Mouse (Mus musculus): Measurements from ENCODE around the gene Gm10720.
"Not testable (repeated sequence)": the region's sequence is repeated elsewhere in the genome, so short reads cannot be mapped to it uniquely, and the experiment has no call there.

Gene Gm10720

DNA sequence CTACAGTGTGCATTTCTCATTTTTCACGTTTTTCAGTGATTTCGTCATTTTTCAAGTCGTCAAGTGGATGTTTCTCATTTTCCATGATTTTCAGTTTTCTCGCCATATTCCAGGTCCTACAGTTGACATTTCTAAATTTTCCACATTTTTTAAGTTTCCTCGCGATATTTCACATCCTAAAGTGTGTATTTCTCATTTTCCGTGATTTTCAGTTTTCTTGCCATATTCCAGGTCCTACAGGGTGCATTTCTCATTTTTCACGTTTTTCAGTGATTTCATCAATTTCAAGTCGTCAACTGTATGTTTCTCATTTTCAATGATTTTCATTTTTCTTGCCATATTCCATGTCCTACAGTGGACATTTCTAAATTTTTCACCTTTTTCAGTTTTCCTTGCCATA is at the start of gene Gm10720:
Gene Gm10720, plus strand, starts transcription at position 301 of the 400 bp plus-strand sequence.
- not testable (repeated sequence) for DNase-seq

- DNase-seq: peak; percentile 12
These were observed 14.9 kb upstream of the Gm10720 start, which contains the start of gene Gm10722 for GRCm38 (mm10) chr9:3000445-3000972. TSS of gene Gm10722 (plus strand) at chr9:3000922.

DNA sequence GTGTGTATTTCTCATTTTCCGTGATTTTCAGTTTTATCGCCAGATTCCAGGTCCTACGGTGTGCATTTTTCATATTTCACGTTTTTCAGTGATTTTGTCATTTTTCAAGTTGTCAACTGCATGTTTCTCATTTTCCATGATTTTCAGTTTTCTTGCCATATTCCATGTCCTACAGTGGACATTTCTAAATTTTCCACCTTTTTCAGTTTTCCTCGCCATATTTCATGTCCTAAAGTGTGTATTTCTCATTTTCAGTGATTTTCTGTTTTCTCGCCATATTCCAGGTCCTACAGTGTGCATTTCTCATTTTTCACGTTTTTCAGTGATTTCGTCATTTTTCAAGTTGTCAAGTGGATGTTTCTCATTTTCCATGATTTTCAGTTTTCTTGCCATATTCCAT is 14.4 kb upstream of the Gm10720 start:
- not testable (repeated sequence) for DNase-seq

GRCm38 (mm10) chr9:3001948-3002659 is 13.3 kb upstream of the Gm10720 start:
- DNase-seq: peak; percentile 65

GRCm38 (mm10) chr9:3002794-3003396 is 12.6 kb upstream of the Gm10720 start, which contains the start of gene Gm11168:
TSS of gene Gm11168 (plus strand) at chr9:3003346.
- not testable (repeated sequence) for DNase-seq

- not testable (repeated sequence) for DNase-seq
These were observed 9.3 kb upstream of the Gm10720 start for GRCm38 (mm10) chr9:3006179-3006578.

DNA sequence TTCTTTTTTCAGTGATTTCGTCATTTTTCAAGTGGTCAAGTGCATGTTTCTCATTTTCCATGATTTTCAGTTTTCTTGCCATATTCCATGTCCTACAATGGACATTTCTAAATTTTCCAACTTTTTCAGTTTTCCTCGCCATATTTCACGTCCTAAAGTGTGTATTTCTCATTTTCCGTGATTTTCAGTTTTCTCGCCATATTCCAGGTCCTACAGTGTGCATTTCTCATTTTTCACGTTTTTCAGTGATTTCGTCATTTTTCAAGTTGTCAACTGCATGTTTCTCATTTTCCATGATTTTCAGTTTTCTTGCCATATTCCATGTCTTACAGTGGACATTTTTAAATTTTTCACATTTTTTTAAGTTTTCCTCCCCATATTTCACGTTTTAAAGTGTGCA is 8.8 kb upstream of the Gm10720 start:
- DNase-seq: peak; percentile 93

- not testable (repeated sequence) for DNase-seq
These were observed 8.2 kb upstream of the Gm10720 start for GRCm38 (mm10) chr9:3007272-3007671.

DNA sequence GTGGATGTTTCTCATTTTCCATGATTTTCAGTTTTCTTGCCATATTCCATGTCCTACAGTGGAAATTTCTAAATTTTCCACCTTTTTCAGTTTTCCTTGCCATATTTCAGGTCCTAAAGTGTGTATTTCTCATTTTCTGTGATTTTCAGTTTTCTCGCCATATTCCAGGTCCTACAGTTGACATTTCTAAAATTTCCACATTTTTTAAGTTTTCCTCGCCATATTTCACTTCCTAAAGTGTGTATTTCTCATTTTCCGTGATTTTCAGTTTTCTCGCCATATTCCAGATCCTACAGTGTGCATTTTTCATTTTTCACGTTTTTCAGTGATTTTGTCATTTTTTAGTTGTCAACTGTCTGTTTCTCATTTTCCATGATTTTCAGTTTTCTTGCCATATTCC is 6.1 kb upstream of the Gm10720 start:
- DNase-seq: not testable (repeated sequence)

GRCm38 (mm10) chr9:3012054-3012621 is 3.3 kb upstream of the Gm10720 start:
- DNase-seq: not testable (repeated sequence)

DNA sequence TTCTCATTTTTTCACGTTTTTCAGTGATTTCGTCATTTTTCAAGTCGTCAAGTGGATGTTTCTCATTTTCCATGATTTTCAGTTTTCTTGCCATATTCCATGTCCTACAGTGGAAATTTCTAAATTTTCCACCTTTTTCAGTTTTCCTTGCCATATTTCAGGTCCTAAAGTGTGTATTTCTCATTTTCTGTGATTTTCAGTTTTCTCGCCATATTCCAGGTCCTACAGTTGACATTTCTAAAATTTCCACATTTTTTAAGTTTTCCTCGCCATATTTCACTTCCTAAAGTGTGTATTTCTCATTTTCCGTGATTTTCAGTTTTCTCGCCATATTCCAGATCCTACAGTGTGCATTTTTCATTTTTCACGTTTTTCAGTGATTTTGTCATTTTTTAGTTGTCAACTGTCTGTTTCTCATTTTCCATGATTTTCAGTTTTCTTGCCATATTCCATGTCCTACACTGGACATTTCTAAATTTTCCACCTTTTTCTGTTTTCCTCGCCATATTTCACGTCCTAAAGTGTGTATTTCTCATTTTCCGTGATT is 2.6 kb upstream of the Gm10720 start, which contains the start of gene Gm10721:
Gene Gm10721, plus strand, starts transcription at position 408 of the 547 bp plus-strand sequence.
- not testable (repeated sequence) for DNase-seq

DNA sequence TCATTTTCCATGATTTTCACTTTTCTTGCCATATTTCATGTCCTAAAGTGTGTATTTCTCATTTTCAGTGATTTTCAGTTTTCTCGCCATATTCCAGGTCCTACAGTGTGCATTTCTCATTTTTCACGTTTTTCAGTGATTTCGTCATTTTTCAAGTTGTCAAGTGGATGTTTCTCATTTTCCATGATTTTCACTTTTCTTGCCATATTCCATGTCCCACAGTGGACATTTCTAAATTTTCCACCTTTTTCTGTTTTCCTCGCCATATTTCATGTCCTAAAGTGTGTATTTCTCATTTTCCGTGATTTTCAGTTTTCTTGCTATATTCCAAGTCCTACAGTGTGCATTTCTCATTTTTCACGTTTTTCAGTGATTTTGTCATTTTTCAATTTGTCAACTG is 442 bp downstream of the Gm10720 start:
- DNase-seq: not testable (repeated sequence)

DNA sequence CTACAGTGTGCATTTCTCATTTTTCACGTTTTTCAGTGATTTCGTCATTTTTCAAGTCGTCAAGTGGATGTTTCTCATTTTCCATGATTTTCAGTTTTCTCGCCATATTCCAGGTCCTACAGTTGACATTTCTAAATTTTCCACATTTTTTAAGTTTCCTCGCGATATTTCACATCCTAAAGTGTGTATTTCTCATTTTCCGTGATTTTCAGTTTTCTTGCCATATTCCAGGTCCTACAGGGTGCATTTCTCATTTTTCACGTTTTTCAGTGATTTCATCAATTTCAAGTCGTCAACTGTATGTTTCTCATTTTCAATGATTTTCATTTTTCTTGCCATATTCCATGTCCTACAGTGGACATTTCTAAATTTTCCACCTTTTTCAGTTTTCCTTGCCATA is 1.7 kb downstream of the Gm10720 start, which contains the start of gene Gm10719:
Gene Gm10719, plus strand, starts transcription at position 301 of the 400 bp plus-strand sequence.
- not testable (repeated sequence) for DNase-seq

GRCm38 (mm10) chr9:3018944-3019343 is 3.5 kb downstream of the Gm10720 start:
- not testable (repeated sequence) for DNase-seq

DNA sequence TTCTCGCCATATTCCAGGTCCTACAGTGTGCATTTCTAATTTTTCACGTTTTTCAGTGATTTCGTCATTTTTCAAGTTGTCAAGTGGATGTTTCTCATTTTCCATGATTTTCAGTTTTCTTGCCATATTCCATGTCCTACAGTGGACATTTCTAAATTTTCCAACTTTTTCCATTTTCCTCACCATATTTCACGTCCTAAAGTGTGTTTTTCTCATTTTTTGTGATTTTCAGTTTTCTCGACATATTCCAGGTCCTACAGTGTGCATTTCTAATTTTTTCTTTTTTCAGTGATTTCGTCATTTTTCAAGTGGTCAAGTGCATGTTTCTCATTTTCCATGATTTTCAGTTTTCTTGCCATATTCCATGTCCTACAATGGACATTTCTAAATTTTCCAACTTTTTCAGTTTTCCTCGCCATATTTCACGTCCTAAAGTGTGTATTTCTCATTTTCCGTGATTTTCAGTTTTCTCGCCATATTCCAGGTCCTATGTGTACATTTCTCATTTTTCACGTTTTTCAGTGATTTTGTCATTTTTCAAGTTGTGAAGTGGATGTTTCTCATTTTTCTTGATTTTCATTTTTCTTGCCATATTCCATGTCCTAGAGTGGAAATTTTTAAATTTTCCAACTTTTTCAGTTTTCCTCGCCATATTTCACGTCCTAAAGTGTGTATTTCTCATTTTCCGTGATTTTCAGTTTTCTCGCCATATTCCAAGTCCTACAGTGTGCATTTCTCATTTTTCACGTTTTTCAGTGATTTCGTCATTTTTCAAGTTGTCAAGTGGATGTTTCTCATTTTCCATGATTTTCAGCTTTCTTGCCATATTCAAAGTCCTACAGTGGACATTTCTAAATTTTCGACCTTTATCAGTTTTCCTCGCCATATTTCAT is 4.6 kb downstream of the Gm10720 start:
- DNase-seq: not testable (repeated sequence)

- DNase-seq: peak; percentile 17
These were observed 7.0 kb downstream of the Gm10720 start for GRCm38 (mm10) chr9:3022316-3023008.

DNA sequence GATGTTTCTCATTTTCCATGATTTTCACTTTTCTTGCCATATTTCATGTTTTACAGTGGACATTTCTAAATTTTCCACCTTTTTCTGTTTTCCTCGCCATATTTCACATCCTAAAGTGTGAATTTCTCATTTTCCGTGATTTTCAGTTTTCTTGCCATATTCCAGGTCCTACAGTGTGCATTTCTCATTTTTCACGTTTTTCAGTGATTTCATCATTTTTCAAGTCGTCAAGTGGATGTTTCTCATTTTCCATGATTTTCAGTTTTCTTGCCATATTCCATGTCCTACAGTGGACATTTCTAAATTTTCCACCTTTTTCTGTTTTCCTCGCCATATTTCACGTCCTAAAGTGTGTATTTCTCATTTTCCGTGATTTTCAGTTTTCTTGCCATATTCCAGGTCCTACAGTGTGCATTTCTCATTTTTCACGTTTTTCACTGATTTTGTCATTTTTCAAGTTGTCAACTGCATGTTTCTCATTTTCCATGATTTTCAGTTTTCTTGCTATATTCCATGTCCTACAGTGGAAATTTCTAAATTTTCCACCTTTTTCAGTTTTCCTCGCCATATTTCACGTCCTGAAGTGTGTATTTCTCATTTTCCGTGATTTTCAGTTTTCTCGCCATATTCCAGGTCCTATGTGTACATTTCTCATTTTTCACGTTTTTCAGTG is 8.0 kb downstream of the Gm10720 start, which contains the start of gene Gm10718:
Gene Gm10718, plus strand, starts transcription at position 236 of the 673 bp plus-strand sequence.
- peak; percentile 13 for DNase-seq

DNA sequence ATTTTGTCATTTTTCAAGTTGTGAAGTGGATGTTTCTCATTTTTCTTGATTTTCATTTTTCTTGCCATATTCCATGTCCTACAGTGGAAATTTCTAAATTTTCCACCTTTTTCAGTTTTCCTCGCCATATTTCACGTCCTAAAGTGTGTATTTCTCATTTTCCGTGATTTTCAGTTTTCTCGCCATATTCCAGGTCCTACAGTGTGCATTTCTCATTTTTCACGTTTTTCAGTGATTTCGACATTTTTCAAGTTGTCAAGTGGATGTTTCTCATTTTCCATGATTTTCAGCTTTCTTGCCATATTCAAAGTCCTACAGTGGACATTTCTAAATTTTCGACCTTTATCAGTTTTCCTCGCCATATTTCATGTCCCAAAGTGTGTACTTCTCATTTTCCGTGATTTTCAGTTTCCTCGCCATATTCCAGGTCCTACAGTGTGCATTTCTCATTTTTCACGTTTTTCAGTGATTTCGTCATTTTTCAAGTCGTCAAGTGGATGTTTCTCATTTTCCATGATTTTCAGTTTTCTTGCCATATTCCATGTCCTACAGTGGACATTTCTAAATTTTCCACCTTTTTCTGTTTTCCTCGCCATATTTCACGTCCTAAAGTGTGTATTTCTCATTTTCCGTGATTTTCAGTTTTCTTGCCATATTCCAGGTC is 8.7 kb downstream of the Gm10720 start:
- DNase-seq: peak; percentile 94

GRCm38 (mm10) chr9:3024912-3025467 is 9.5 kb downstream of the Gm10720 start, which contains the start of gene Gm10717:
TSS of gene Gm10717 (plus strand) at chr9:3025417.
- not testable (repeated sequence) for DNase-seq

- peak; percentile 6 for DNase-seq
These were observed 10.2 kb downstream of the Gm10720 start for GRCm38 (mm10) chr9:3025653-3026052.

All from kidney, adult 11 months (tissue).